Mouse (Mus musculus) neutrophil, adult 65 days (primary cell): Measurements from ENCODE around the gene Harbi1. TPM values are rescaled to one million over a fixed set of nuclear protein-coding genes. Genes with fewer than 3 reads are reported as not detected.

Source experiments
- total RNA-seq: library from RNA; stranded (reverse); gene quantifications from 2 replicates; pipeline ENCODE4 v1.2.4, GENCODE M21; 2023

Harbi1 gene
- total RNA-seq: 2.7 and 3.4 TPM in 2 replicates

DNA sequence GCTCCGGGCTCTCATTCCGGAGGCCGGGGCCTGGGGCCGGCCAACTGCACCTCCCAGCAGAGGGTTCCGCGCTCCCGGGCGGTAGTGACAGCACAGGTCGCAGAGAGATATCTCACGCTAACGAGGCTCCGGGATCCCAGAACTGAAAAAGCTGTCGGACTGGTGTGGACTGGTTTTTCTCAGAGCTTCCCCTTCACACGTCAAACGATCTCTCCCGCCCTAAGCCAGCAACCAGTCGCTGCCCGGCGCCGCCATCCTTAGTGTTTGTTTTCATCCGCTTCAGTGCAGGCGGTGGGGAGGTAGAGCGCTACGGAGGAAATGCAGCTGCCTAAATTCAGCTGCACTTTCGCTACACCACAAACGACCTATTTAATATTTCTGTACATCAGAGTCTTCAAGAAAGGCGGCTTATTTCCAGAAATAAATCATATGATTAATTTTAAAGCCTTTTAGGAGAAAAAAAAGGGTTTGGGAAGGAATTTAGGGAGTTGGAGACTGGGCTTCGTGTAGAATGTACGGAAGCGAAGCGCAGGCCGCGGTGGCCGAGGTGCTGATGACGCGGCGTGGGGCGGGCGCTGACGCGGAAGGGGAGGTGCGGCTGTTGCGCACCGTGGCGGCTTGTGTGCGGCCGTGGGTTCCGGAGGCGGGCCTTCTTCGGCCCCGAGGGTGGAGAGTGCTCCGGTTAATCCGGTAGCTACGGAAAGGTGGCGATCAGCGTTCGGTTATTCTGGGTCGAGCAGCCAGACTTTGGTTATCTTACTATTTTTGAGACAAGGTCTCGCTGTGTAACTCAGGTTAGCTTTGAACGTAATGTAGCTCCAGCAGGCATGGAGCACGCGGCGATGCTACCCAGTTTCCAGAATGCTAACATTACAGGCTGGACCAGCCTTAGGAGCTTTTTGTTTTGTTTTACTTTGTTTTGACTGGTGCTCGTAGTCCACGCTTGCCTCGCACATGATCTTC is at the start of gene Harbi1, which contains the start of gene Atg13:
Gene Harbi1 (plus strand): TSS at position 581 of the 963 bp plus-strand sequence.
Gene Atg13 (minus strand): TSS at position 305 of the 963 bp plus-strand sequence.

GRCm38 (mm10) chr2:91729971-91730821 is 19.5 kb downstream of the Harbi1 start, which contains the start of gene Ambra1:
Gene Ambra1, plus strand, starts transcription at chr2:91730134.

Other genes starting within 250 kb of the Harbi1 start
- gene Ckap5, start 184.1 kb upstream of the Harbi1 start, total RNA-seq: 41.0 and 51.5 TPM in 2 replicates
- 0.13 TPM in 1 of 2 replicates, not detected in the other for gene F2, start 74.4 kb upstream of the Harbi1 start, total RNA-seq
- 20.0 and 28.2 TPM in 2 replicates for gene Zfp408, start 61.1 kb upstream of the Harbi1 start, total RNA-seq
- 86.6 and 101 TPM in 2 replicates for gene Arhgap1, start 61.0 kb upstream of the Harbi1 start, total RNA-seq
- 29.4 and 45.6 TPM in 2 replicates for gene Atg13, start 276 bp upstream of the Harbi1 start, total RNA-seq
- 30.6 and 43.0 TPM in 2 replicates for gene Ambra1, start 19.3 kb downstream of the Harbi1 start, total RNA-seq
- gene Chrm4, start 216.4 kb downstream of the Harbi1 start, total RNA-seq: not detected in 2 replicates
- 1.7 and 3.5 TPM in 2 replicates for gene Mdk, start 221.4 kb downstream of the Harbi1 start, total RNA-seq
- not detected in 2 replicates for gene Gm9821, start 234.9 kb downstream of the Harbi1 start, total RNA-seq